Mouse (Mus musculus) lung, postnatal 0 days (tissue): ENCODE data around the gene Gngt1.

ENCODE experiments used
- CTCF ChIP-seq: IDR thresholded peaks from 2 replicates; pipeline ENCODE4 v1.5.1; 2016; ENCODE audit warnings: antibody characterized with exemption, mild to moderate bottlenecking
- EP300 ChIP-seq: IDR thresholded peaks from 2 replicates; pipeline ENCODE4 v1.6.1; 2016; ENCODE audit warnings: antibody characterized with exemption, mild to moderate bottlenecking, control low read depth

DNA sequence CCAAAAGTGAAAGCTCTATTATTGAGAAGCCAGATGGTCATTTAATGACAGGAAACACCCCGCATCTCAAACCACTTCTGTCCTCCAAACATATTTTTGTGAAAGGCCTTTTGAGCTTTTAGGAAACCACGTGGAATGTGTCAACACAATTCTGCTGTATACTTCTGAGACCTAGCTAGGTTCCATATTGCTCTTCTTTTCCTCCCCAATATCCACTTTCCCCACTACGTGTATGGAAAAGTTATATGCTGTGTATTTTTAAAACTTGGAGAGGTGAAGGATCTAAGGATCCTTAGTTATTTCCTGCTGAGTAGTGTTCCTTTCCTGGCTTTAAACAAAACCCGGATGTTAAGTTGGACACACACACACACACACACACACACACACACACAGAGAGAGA is 9.9 kb downstream of the Gngt1 start:
- TF ChIP-seq CTCF (no peak), EP300 (peak; percentile 40; the same call in 1 of the 2 replicates)
